Mouse (Mus musculus) thymus, postnatal 10 days (tissue): ENCODE results near the gene Cd27.

Source experiments
- DNase-seq, 2 experiments: peaks; one replicate each; pipeline ENCODE4 v3.0.0; 2021; ENCODE audit warnings: low spot score in 2 of 2

Gene Cd27

DNA sequence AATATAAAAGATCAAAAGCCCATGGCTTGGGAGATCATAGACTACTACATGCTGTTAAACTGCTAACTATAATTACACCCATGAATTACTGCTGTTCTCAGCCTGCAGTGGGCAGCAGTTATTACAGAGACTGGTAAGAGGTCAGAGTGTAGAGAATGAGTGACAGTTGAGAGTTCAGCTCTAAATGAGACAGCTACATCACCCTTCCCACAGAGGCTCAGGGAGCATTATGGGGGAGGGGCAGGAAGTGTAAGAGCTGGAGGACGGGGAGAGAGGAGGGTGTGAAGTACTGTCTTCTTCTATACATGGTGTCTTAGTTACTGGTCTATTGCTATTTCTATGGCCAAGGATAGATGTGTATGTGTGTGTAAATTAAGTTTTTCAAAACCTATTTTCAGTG, 7.7 kb upstream of the Cd27 start:
- DNase-seq, result peak; percentile 67 to 76

- DNase-seq, result peak; percentile 70 to 74
These were observed 4.8 kb upstream of the Cd27 start for GRCm38 (mm10) chr6:125241566-125241965.

- no peak for DNase-seq
These were observed 3.8 kb upstream of the Cd27 start for GRCm38 (mm10) chr6:125240617-125241016.

GRCm38 (mm10) chr6:125239547-125239946, 2.7 kb upstream of the Cd27 start:
- no peak for DNase-seq

DNA sequence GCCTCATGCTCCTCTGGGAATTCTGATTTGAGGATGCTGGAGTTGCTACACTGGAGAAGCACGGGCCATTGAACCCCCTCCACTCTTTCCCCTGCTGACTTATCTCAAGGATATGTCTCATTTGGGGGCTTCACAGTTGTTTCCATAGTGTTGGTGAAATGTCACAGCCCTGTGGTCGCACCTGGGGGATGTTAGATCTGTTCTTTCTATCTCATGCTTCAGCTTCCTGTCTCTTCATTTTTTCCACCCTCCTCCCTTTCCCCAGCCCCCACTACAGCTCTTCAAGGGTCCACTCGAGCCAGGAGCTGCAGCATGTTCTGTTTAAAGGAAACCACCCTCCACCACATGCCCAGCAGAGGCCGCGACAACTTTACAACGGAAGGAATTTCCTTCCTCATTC, 1.6 kb upstream of the Cd27 start:
- peak; percentile 79 to 83 for DNase-seq

- DNase-seq, result no peak
These were observed 611 bp upstream of the Cd27 start for GRCm38 (mm10) chr6:125237421-125237820.

DNA sequence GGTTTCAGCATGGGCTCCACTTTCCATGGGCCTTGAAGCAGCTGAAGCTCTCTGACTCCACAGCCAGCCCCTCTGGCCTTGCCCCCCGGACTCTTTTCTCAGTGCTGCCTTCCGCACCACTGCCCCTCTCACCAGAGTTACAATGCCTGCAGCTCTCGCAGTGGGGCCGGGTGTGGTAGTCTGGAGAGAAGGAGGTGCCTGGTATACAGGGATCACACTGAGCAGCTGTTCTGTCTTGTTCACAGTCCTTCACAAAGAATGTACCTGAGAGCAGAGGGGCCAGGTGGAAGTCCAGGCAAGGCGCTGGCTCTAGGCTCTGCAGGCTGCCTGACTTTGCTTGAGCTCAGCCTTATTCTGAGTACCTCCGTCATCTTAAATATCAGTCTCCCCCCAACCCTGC, 469 bp downstream of the Cd27 start:
- DNase-seq, result no peak

GRCm38 (mm10) chr6:125234520-125234828, 2.3 kb downstream of the Cd27 start:
- DNase-seq, result no peak

DNA sequence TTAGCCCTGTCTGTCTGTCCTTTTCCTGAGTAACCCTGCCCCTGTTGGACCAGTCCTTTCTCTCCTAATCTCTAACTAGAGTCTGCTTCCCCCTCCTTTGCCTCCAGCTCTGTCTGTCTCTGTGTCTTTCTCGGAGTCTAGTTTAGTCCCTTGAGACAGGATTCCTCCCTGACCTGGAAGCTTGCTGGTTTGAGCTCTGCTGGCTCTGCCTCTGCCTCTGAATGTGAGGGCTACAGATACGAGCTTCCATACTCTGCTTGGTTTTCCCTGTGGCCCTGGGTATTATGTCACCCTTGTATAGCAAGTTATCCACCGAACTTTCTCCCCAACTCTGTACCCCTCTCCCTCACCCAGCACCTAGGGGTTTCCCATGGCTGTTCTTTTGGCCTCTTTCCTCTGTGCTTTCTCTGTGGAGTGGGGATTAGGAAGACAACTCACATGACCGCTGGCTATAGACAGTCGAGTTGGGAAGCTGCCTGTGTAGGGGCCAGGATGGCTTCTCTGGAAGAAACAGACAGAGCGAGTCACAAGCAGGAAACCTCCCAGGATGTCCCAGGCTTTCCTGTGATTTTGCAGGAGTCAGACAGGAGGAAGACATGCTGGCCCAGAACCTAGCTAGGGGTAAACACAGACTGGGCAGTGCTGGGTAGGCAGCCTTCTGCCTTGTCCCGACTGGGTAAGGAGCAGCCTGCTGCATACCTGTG, 2.8 kb downstream of the Cd27 start:
- DNase-seq, result no peak

GRCm38 (mm10) chr6:125232516-125232915, 4.3 kb downstream of the Cd27 start:
- DNase-seq, result no peak

DNA sequence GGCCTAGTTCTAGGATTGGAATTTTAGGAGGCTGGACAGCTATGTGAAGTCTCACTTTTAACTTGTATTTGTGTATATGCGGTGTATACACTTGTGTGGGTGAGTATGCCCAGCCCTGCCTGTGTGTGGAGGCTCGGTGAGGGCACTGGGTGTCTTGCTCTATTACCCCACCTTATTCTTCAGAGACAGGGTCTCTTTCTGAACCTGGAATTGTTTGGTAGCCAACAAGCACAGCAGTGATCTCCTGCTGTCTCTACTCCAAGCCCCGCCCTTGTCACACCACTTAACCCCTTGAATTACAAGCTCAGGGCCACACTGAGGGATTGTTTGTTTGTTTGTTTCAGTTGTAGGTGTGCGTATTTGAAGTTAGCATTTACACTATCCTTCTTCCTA, 4.8 kb downstream of the Cd27 start:
- no peak for DNase-seq

GRCm38 (mm10) chr6:125231117-125232044, 5.4 kb downstream of the Cd27 start, which contains the start of gene Tapbpl:
Tapbpl (minus strand) TSS chr6:125231860.
- peak; percentile 78 to 80 for DNase-seq

DNA sequence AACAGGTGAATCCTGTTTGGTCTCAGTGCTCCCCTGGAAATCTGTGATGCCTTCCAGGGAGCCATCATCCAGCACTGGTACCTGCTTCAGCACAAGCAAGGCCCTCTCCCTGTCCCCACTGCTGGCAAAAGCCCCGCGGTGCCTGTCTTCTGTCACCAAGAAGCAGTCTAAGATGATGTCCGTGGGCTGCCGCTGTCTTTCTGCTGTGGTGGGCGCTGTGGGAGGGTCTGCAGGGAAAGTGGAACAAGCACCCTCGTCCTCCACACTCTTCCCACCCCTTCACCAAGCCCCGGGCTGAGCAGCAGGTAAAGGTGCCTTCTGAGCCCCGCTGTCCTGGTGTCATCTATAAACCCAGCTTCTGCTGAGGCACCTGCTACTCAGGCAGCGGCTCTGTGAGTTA, 6.2 kb downstream of the Cd27 start:
- DNase-seq, result peak in 1 of 2 experiments; percentile 36

DNA sequence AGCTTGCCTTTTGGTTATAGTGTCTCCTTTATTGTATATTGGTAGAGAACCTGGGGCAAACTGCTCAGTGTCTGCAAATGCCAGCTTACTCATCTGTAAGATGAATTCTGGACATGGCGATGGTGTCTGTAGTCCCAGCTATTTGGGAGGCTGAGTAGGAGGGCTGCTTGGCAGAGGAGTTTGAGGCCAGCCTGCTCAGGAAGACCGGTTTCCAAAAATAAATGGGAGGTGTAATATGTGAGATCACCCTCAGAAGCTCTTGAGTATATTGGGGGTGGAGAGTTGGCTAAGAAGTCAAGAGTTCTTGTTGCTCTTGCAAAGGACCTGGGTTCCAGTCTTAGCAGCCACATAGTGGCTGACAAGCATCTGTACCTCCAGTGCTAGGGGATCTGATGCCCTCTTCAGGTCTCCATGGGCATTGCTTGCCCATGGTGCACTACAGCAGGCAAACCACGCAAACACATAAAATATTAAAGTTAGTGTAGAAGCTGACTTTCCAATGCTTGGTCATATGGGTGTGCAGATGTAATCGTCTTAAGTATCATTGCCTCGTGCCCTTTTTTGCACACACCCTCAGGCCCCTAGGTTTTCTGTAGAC, 11.2 kb downstream of the Cd27 start:
- peak in 1 of 2 experiments; percentile 42 for DNase-seq

GRCm38 (mm10) chr6:125222577-125222976, 14.2 kb downstream of the Cd27 start:
- DNase-seq, result peak in 1 of 2 experiments; percentile 49

- peak; percentile 89 to 96 for DNase-seq
These were observed 14.7 kb downstream of the Cd27 start for GRCm38 (mm10) chr6:125222146-125222545.

DNA sequence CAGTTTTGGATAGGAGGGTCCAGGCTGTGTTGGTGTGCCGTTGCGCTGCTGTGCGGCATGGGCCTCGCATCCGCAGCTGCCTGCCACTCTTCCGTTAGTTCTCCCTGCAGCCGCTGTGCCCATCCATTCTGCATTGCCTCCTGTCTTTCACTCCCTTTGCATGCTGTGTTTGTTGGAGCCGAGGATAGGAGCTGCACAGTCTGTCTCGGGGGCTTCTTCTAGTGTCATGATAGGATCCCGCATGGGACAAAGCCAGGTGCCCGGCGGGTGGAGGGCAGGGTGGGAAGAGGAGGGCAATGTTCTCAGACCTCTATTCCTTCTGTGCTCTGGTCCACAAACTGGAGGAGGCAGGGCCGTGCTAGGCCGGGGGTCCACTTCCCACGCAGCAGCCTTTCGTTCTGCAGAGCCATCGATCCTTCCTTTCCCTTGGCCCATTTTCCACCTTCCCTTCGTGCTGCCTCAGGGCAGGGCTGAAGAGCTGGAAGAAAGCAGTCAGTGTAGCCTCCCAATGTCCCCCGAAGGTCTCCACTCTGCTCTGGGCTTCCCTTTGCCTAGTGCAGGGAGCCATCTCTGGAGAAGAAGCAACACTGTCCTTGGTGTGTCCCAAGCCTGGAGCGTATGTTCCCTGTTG, 15.6 kb downstream of the Cd27 start:
- DNase-seq, result peak in 1 of 2 experiments; percentile 37

GRCm38 (mm10) chr6:125218963-125219362, 17.8 kb downstream of the Cd27 start:
- peak; percentile 72 to 83 for DNase-seq

DNA sequence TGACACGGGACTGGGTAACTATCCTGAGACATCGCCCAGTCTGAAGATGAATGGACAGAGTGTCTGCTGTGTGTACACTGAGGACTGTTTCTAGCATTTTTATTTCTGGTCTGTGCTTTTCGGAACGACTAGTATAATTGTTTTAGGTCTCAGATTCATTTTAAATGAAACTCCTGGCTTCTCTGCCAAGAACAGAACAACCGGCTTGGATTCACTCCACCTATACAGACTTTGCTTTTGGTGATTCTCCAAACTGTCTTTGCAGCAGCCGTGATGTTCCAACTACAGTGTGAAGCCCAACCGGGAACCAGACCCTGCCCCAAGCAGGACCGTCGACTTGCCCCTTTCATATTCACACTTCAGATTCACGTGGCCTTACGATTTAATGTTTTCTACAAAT, 18.9 kb downstream of the Cd27 start:
- no peak for DNase-seq

DNA sequence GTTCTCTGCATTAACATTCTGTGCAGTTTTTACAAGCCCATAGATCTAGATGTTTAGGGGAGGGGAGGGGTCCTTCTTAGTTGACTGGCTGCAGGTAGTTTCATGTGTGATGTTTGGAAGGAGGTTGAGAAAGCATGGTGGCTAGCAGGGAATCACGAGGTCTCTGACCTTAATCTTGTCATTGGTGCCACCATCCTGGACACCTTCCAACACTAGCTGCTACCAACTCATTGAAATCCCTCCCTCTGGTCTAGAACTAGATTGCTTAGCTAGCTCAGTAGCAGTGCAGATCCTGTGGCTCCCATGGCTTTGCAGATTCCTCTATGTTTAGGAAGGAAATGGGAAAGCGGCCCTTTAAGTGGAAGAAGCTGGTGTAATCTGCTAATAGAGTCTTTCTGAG, 19.9 kb downstream of the Cd27 start:
- no peak for DNase-seq

DNA sequence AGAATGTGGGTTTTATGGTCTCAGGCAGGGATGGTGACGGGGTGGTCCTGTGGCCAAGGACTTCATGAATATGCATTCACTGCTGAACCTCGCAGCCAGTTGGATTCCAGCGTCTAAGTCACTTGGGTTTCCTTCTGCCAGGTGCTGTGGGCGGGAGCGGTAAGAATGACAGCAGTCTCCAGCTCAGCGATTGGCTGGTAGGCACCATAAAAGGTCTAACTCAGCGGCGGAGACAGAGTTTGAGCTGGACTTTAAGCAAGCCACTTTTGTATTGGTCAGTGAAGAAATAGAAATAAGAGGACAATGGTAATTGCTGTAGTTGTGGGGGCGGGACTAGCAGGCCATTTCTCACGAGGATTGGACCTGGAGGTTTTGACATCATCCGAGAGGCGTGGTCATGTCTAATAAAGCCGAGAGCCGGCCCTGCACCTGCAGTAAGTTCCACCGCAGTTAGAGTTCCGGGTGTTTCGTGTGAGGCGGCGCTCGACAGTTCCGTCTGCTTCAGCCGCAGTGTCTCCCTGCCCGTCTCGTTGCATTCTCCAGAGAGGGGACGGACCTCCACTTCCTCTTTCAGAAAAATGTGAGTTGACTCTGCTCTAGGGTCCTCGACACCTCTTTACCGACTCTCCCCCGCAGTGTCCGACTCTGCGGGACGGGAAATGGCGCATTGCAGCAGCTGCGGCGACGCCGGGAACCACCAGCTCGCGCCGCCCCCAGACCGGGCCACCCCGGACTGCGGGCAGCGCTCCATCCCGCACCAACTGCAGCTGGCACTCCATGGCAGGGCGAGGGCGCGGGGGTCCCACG, 21.5 kb downstream of the Cd27 start, which contains the start of gene Vamp1:
TSS of gene Vamp1 (plus strand) at position 404 of the 807 bp plus-strand sequence.
- DNase-seq, result peak; percentile 89 to 90
